Mouse (Mus musculus): Measurements from ENCODE around the gene Cnot3.
"Not testable (repeated sequence)": the region's sequence is repeated elsewhere in the genome, so short reads cannot be mapped to it uniquely, and the experiment has no call there.

Gene Cnot3

DNA sequence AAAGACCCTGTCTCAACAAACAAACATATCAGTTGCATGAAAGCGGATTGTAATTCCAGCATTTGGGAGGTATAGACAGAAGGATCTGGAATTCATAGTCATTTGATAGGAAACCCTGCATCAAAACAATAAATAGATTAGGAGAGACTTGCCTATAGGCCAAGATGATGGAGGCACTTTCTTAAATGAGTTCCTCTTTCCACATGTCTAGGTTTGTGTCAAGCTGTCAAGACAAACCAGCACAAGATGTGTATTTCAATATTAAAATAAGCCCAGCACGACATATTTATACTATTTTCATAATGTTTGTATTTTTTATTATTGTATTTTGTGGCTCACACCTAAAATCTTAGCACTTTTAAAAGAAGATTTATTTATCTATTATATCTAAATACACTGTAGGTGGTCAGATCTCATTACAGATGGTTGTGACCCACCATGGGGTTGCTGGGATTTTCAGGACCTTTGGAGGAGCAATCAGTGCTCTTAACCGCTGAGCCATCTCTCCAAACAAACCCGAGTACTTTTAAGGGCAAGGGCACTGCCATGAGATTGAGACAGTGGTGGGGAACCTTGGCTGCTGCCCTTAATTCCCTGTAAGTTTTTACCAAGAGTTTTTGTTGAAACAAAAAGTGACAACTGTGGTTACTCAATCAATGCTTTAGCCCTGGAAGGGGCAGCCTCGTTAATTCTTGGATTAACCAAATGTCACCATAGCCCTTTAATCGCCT, 58.2 kb downstream of the Cnot3 start:
- DNase-seq: no peak

GRCm38 (mm10) chr7:3703879-3704441, 58.9 kb downstream of the Cnot3 start, which contains the start of gene Rps9:
Gene Rps9 (plus strand): TSS chr7:3703993.
- peak; percentile 97 for DNase-seq

DNA sequence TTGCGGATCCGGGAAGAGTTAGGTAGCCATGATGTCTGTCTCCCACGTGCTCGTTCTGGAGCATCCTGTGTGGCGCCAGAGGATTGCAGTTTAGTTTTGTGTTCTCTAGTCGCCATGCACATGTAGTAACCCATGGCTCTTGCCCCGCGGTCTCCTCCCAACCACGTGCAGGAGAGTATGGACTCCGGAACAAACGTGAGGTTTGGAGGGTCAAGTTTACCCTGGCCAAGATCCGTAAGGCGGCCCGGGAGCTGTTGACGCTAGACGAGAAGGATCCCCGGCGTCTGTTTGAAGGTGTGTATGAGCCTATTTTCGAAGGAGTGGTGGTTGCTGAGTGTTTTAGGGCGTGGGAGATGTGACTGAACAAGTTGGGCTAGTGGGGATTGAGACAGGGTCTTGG, 59.4 kb downstream of the Cnot3 start:
- no peak for DNase-seq

- DNase-seq: not testable (repeated sequence)
These were observed 60.4 kb downstream of the Cnot3 start for GRCm38 (mm10) chr7:3705461-3705860.

DNA sequence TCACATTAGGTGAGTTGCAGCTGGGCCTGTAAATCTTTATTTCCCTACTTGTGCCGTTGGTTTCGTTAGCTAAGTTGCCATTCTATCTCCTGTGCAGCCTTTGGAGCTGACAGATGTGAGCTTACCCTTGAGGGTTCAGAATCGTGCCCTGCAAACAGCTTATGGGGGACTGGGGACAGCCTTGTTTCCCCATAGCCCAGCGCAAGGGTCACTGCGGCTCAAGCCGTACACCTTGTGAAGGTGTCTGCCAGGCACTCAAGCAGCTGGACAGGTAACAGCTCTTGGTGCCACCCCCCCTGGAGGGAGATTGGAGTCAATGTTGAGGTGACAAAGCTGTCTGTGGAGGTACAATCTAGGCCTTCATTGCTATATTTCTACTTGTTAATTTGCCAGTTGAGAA, 60.8 kb downstream of the Cnot3 start:
- DNase-seq: no peak

DNA sequence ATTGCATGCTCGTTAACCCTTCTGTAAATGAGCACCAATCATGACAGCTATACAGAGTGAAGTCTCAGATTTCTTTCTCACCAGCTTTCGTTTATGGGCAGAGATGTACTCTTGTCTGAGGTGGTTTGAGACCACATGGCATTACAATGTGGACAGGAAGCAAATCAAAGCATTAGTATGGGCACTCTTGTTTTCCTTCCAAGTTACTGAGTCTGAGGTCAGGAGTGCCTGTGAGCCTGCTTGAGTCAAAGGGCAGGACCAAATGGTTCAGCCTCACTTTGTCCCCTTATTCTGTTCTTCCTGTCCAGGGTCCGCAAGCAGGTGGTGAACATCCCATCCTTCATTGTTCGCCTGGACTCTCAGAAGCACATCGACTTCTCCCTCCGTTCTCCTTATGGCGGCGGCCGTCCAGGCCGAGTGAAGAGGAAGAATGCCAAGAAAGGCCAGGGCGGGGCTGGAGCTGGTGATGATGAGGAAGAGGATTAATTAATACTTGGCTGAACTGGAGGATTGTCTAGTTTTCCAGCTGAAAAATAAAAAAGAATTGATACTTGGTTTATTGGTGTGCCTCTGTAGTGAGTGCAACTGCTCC, 61.4 kb downstream of the Cnot3 start:
- DNase-seq: no peak

GRCm38 (mm10) chr7:3707027-3707426, 62.0 kb downstream of the Cnot3 start:
- no peak for DNase-seq

DNA sequence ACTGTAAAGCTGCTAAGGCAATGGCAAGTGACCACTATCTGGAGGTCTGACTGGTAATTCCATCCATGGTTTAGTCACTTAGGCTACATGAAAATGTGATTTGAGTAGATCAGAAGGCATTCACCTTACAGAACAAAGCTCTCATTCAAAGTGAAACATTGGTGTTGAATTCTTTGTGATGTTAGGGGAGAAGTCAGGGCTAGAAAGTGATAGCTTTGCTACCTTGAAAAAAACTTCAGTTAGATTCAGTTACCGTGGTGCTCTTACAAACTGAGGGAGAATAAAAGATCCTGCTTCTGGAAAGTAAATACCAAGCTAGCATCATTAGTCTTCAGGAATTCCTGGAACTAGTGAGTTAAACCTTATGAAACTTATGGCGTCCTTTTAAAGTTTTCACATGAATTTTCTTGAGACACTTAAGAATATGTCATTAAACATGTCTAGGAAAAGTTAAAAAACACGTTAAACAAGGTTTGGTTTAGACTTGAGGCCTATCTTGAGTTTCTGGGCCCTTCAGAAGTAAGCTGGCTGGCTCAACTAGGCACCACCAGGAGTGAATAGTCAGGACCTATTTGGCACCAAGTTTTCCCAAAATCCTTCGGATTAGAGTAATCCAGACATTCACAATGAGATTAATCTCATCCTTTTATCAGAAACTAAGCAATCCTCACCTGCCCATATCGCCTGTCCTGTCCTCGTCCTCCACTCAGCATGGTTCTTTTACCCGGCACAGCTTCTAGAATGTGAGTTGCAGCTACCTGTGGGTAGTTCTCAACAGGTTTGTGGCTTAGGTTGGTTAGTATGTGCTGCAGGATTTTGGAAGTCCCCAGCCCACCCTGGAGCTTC, 62.7 kb downstream of the Cnot3 start:
- no peak for DNase-seq

GRCm38 (mm10) chr7:3708447-3708980, 63.4 kb downstream of the Cnot3 start:
- not testable (repeated sequence) for DNase-seq

GRCm38 (mm10) chr7:3709000-3709399, 63.9 kb downstream of the Cnot3 start:
- DNase-seq: no peak

Data from right cerebral cortex, adult 18-20 months (tissue).